Mouse (Mus musculus): ENCODE data around the gene Tmem120b.

Gene Tmem120b

GRCm38 (mm10) chr5:123142161-123143157 is 74.2 kb downstream of the Tmem120b start, which contains the start of gene Setd1b:
Gene Setd1b, plus strand, starts transcription at chr5:123142193.
- DNase-seq, result peak; percentile 49 to 58

- DNase-seq, result peak; percentile 35 to 58
Measured at GRCm38 (mm10) chr5:123143251-123143970, 75.2 kb downstream of the Tmem120b start.

DNA sequence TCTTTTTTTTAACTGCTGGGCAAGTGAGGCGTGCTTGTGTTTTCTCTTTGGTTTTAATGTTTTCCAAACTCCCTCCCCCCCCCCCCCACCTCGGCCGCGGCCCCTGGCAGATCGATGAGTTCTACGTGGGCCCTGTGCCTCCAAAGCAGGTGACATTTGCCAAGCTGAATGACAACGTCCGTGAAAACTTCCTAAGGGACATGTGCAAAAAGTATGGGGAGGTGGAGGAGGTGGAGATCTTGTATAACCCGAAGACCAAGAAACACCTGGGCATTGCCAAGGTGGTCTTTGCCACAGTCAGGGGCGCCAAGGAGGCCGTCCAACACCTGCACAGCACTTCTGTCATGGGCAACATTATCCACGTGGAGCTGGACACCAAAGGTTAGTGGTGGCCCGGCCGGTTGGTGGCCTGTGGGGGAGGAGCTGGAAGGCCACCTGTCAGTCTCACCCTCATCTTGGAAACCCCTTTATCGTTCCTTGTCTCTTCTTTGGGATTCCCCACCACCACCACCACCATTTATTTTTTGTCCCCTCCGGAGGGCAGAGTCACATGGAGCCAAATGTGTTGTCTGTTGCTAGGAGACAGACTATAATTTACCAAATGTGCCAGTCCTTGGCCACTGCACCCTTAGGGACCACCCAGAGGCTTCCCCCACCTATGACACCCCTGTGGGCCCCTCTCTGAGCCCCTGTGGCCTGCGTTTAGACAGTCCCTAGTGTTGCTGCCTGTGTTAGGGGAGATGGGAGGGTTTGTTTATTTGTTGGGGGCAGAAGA is 75.9 kb downstream of the Tmem120b start:
- DNase-seq, result no peak

- no peak for DNase-seq
Measured at GRCm38 (mm10) chr5:123144746-123145590, 76.8 kb downstream of the Tmem120b start.

GRCm38 (mm10) chr5:123146357-123146756 is 78.1 kb downstream of the Tmem120b start:
- DNase-seq, result no peak

GRCm38 (mm10) chr5:123147569-123147968 is 79.4 kb downstream of the Tmem120b start:
- DNase-seq, result no peak

DNA sequence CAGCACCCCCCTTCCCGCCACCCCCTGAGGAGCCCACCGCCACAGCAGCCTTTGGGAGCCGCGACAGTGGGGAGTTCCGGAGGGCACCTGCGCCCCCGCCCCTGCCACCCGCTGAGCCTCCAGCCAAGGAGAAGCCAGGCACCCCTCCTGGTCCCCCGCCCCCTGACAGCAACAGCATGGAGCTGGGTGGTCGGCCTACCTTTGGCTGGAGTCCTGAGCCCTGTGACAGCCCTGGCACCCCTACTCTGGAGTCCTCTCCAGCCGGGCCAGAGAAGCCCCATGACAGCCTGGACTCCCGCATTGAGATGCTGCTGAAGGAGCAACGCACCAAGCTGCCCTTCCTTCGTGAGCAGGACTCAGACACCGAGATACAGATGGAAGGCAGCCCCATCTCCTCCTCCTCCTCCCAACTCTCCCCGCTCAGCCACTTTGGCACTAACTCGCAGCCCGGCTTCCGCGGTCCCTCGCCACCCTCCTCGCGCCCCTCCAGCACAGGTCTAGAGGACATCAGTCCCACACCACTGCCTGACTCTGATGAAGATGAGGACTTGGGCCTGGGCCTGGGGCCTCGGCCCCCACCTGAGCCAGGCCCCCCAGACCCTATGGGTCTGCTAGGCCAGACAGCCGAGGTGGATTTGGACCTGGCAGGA is 80.0 kb downstream of the Tmem120b start:
- DNase-seq, result no peak

- peak; percentile 94 to 95 for DNase-seq
Measured at GRCm38 (mm10) chr5:123149451-123150400, 81.5 kb downstream of the Tmem120b start.

- DNase-seq, result no peak
Measured at GRCm38 (mm10) chr5:123150641-123151040, 82.4 kb downstream of the Tmem120b start.

- no peak for DNase-seq
Measured at GRCm38 (mm10) chr5:123151077-123151476, 82.9 kb downstream of the Tmem120b start.

DNA sequence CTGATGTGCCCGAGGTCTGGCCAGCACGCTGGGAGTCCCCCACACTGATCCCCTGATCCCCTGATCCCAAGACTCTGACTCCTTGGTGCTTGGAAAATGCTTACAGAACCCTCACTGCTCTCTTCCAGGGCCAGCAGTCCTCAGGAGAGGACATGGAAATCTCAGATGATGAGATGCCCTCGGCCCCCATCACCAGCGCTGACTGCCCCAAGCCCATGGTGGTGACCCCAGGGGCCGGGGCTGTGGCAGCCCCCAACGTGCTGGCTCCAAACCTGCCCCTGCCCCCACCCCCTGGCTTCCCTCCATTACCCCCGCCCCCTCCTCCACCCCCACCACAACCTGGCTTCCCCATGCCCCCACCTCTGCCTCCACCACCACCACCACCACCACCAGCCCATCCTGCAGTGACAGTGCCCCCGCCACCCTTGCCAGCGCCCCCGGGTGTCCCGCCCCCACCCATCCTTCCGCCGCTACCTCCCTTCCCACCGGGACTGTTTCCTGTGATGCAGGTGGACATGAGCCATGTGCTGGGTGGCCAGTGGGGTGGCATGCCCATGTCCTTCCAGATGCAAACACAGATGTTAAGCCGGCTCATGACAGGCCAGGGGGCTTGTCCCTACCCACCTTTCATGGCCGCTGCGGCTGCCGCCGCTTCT is 83.6 kb downstream of the Tmem120b start:
- DNase-seq, result no peak

GRCm38 (mm10) chr5:123152901-123153300 is 84.7 kb downstream of the Tmem120b start:
- DNase-seq, result no peak

GRCm38 (mm10) chr5:123155425-123155824 is 87.2 kb downstream of the Tmem120b start:
- peak; percentile 65 to 76 for DNase-seq

DNA sequence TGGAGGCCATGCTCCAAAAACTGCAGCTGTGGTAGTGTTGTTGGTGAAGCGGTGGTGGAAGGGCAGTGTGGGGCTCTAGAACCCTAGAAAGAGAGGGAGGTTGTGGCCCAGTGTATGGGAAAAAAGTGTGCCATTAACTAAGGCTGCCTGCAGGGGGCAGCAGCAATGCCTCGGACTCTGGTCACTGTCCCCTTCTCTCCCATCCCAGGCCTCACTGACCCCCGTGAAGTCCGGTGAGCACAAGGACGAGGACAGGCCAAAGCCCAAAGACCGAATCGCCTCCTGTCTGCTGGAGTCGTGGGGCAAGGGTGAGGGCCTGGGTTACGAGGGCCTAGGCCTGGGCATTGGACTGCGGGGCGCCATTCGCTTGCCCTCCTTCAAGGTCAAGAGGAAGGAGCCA is 88.5 kb downstream of the Tmem120b start:
- DNase-seq, result no peak

DNA sequence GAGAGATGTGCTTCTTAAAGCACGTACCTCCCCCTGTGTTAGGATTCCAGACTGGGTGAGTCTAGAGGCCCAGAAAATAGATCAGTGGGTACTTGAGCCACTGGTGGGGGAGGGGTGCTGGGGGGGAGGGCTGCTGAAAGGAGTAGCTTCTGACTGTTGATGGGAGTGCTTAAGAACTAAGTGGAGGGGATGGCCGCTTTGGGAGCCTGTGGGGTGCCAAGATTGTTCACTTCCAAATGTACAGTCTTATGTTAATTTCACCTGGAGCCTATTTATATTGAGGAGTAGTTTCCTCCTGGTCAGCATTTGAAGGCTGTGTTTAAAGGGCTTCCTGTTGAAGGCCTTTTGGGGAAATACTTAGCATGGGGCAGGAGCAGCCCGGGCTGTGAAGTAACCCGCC is 89.8 kb downstream of the Tmem120b start:
- DNase-seq, result no peak

DNA sequence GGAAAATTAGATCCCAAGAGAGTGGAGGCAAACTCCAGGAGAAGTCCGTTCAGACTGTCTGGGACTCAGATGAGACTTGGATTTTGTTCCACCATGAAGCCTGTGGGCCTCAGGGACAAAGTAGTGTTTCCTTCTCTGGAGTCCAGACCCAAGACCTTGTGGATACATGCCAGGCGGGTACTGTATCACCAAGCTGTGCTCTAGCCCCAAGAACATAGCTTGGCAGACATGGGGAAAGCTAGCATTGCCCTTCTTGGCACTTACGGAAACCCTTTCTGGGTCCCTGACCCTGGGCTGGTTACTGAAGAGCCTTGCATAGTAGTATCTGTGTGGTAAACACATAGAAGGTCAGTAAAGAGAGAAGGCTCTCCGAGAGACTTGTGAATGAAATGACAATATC is 91.2 kb downstream of the Tmem120b start:
- DNase-seq, result no peak

DNA sequence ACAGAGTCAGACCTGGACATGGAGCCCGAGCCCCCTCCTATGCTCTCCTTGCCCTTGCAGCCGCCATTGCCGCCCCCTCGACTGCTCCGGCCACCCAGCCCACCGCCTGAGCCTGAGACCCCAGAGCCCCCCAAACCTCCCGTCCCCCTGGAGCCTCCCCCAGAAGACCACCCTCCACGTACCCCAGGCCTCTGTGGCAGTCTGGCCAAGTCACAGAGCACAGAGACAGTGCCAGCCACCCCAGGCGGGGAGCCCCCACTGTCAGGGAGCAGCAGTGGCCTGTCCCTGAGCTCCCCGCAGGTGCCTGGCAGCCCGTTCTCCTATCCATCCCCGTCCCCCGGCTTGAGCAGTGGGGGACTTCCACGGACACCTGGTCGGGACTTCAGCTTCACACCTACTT is 91.7 kb downstream of the Tmem120b start:
- no peak for DNase-seq

DNA sequence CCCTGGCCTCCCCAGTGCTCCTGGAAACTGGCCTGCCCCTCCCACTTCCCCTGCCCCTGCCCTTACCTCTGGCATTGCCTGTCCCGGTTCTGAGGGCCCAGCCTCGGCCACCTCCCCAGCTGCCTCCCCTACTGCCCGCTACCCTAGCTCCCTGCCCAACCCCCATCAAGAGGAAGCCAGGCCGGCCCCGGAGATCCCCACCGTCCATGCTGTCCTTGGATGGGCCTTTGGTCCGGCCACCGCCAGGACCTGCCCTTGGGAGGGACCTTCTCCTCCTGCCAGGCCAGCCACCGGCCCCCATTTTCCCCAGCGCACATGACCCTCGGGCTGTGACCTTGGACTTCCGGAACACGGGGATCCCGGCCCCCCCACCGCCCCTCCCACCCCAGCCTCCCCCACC is 92.1 kb downstream of the Tmem120b start:
- no peak for DNase-seq

DNA sequence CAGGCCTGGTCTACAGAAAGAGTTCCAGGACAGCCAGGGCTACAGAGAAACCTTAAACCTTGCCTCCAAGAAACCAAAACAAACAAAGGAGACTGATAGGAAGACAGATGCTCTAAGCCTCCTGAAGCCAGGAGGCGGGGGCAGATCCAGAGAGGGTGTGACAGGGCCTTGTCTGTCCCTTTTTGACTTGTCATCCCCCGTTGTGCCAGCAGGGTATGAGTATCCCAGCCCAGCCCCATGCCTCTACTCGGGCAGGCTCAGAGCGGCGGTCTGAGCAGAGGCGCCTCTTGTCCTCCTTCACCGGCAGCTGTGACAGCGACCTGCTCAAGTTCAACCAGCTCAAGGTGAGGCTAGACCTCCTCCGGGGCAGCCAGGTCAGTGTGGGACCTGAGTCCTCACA is 94.7 kb downstream of the Tmem120b start:
- no peak for DNase-seq

DNA sequence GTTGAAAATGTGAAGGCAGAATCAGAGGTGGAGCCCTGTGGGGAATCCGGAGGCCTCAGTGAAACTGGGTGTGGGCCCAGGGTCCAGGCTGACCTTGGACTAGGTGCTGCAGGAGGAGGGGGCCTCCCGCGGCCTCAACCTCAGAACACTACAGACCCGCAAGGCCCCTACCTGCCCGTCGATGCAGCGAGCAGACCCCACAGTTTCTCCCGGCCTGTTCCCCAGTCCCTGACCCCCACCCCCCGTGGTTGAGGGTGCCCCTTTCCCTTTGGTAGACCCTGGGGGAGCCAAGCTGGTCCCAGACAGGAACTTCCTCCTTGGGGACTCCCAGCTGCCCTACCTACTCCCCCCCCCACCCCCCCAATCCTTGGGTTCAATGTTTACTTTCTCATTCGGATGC is 98.2 kb downstream of the Tmem120b start:
- DNase-seq, result no peak
